Mouse (Mus musculus) spleen, adult 18-20 months (tissue): ENCODE measurements around the gene Cpped1.

ENCODE experiments used
- DNase-seq, 2 experiments: peaks; one replicate each; pipeline ENCODE4 v3.0.0; 2022; ENCODE audit warnings: mixed read lengths in 2 of 2

Gene Cpped1

DNA sequence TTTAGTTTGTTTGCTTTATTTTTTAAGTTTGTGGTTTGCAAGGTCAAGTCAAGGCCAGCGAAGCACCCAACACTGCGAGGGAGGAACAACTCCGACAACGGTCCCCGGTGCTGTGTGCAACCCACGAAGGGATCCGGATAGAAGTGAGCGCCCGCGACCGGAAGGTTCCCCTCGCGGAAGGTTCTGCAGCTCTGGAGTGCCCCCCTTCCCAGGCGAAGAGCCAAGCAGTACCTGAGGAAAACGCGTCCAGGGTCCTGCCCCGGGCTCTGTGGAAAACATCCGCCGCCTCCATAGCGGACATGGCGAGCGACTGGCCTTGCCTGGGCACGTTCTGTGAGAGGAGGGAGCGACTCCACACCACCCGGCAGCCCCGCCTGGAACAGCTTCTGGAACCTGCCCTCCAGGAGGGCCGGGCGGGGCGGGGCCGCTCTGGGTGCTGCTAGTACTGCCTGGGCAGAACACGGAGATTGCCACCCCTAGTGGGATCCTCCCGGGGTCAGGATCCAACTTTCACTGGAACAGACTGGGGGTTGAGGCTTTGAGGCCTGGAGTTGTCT lies at the start of gene Cpped1:
Cpped1 (minus strand) TSS at position 411 of the 557 bp plus-strand sequence.
- DNase-seq, result peak; percentile 71 to 88

DNA sequence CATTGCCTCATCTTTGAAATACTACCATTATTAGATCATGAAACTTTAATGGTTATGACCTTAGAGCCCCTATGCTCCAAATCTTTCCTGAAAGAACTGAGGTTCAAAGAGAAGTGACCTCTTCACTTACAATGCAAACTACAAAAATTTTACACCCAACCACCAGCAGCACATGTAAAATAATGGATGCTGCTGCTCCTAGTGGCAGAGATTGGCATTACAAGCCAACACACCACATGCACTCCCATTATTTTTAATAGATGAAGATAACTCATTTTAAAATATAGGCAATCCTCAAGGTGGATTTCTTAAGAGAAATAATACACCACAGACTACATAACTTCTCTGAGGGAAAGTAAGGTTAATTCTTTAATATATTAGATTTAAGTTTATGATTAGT lies 31.2 kb upstream of the Cpped1 start:
- DNase-seq, result peak in 1 of 2 experiments; percentile 57

DNA sequence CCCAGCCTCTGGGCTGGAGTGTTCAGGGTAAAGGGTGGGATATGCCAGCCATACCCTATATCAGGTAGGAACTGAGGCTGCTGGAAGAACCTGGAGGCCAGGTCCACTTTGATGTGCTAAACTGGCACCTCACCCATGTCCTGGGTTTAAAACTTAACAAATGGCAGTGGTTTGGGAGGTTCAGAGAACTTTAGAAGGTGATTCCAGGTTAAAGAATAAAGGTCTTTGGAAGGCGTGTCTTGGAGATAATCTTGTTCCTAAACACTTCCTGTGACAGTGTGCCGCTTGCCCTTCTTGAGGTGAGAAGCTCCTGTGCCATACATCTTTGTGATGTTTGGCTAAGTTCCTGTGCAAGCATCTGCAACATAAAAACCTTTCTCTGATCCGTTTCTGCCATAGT lies 1.6 kb upstream of the Cpped1 start:
- no peak for DNase-seq

- no peak for DNase-seq
These were observed 572 bp upstream of the Cpped1 start for GRCm38 (mm10) chr16:11909817-11910216.

DNA sequence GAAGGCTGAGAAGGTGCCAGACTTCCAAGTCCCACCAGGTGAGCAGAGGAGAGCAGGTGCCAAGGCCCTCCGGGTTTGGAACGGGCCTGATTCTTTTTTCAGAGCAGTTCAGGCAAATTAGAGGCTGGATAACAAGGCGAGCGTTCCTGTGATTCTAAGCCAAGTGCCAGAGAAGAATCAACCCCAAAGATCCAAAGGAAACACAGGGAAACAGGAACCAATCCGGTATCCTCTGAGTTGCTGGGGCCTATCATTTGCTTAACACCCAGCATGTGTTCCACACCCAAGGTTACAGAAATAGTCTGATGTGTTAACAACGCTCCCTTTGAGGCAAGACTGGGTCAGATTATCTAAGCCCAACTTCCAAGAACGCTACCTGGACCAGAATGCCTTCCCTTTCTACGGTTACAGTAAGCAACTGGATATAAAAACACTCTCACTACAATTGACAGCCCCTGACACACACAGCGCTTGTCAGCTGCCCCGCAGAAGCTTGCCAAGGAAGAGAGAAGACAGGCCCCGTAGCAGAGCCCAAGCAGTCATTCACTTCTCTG lies 707 bp downstream of the Cpped1 start:
- no peak for DNase-seq

DNA sequence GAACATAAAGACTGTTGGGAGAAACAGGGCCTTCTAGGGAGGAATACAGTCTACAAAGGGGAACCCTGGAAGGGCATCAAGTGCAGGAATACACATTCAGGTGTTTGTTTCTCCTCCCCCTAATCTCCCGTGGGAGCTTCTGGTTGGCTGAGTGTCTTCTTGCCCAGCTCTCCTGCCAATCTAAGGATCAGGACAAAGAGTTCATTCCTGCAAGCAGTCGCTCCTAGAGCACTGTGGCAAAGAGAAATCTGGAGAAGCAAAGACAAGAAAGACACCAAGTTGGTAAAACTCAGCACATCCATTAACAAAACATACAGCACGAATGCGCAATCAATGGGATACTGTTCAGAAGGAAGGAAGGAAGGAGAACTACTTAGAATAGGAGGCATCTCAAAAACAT lies 1.4 kb downstream of the Cpped1 start:
- no peak for DNase-seq

DNA sequence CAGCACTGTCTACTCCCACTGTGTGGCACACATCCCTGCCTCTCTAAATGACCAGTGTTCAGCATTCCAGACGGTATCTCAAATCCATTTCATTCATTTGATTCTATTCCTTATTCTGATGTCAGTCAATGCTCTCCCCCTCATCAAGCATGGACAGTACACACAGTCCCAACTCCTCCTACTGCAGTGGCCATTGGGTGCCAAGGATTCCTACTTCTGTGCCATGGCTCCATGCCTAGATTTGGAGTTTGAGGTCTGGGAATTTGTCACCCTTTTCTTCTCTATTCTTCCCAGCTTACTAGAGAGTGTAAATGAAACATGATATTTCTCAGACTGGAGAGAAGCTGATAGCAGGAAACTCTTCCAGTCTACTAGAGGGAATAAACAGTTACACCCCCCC lies 2.3 kb downstream of the Cpped1 start:
- no peak for DNase-seq

- no peak for DNase-seq
These were observed 4.0 kb downstream of the Cpped1 start for GRCm38 (mm10) chr16:11905216-11905615.

- no peak for DNase-seq
These were observed 7.2 kb downstream of the Cpped1 start for GRCm38 (mm10) chr16:11902007-11902406.

DNA sequence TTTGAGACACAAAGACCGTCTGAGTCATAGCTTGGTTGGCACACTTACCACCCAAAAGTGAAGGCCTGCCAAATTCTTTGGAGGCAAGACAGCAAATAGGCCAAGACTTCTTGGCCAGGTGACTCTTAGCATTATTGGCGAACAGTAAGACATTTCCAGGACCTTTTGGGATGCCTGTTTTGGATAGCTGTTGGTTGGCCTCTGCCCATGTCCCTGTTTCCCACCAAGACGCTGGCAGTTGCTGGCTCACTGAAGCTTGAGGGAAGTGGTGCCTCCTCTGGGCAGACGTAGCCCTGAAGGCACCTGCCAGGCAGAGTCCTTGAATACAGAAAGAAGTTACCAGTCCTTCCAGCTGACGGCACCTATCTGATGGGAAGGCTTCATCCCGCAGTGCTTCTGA lies 8.9 kb downstream of the Cpped1 start:
- no peak for DNase-seq

GRCm38 (mm10) chr16:11896411-11896810 lies 12.8 kb downstream of the Cpped1 start:
- no peak for DNase-seq

- no peak for DNase-seq
These were observed 14.4 kb downstream of the Cpped1 start for GRCm38 (mm10) chr16:11894877-11895276.

DNA sequence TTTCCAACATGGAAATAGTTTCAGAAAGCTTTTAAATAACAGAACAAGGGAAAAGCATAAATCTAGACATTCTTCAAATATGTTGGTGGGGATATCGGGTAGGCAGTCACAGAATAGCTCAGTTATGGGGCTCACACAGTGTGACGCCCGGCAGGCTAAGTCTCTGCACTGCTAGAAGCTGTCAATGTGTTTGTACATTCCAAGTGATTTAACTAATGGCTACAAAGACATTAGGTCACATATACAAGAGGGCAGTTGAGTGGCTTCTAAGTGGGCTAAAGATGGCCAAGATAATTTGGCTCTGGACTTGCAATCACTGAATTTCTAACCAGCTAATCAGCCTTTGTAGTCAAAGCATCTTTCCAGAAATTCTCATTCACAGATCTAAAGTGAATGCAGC lies 19.1 kb downstream of the Cpped1 start:
- DNase-seq, result no peak

DNA sequence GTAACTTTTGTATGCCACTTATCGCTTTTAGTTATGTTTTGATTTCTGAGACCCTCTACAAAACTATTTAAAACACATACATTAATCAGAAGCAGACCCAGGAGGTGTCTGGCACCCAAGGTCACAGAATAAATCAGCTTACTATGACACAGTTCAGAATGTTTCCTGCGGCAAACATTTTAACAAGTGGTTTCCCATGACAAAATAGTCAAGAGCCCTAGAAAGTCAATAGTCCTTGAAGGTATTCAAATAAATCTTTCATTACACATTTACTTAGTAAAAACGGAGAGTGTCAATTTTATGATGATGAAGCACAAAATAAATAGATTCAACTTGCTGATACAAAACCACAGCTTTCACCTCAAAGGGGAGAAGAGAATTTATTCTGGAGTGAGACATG lies 19.5 kb downstream of the Cpped1 start:
- DNase-seq, result no peak

GRCm38 (mm10) chr16:11881795-11882194 lies 27.4 kb downstream of the Cpped1 start:
- DNase-seq, result no peak

DNA sequence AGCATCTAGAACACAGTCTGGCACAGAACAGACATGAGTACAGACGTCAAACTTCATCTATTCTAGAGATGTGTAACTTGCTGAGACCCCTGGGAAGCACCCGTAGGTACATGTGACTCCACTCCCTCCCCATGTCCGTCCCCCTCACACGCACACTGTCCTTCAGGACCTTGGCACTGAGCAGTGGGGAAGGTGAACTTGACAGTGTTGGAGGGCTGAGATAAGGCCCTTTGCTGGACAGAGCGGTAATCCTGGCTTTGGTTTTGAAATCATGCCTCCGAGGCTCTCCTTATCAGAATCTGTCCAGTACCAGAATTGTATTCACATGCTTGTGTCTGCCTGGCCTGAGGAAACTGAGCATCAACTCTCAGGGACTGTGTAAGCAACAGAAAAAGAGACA lies 28.8 kb downstream of the Cpped1 start:
- DNase-seq, result no peak

GRCm38 (mm10) chr16:11879196-11879595 lies 30.0 kb downstream of the Cpped1 start:
- DNase-seq, result no peak

- DNase-seq, result no peak
These were observed 34.0 kb downstream of the Cpped1 start for GRCm38 (mm10) chr16:11875227-11875626.

- no peak for DNase-seq
These were observed 36.0 kb downstream of the Cpped1 start for GRCm38 (mm10) chr16:11873292-11873691.

DNA sequence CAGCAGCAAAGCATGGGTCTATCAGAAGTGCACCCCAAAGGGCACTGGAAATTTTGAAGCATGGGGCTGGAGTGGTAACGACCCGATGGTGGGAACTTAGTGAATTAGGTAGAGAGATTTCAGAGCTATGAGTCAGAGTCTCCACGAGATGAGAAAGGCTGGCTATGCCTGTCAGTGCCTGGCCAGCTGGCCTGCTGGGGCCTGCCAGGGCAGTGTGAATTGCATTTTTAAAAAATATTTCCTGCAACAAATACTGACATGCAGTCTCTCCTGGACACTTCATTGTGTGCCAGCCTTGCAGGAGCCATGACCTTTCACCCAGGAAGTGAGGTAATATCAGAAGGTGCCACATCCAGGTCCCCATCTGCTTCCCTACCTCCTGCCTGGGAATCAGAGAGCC lies 40.8 kb downstream of the Cpped1 start:
- DNase-seq, result no peak

DNA sequence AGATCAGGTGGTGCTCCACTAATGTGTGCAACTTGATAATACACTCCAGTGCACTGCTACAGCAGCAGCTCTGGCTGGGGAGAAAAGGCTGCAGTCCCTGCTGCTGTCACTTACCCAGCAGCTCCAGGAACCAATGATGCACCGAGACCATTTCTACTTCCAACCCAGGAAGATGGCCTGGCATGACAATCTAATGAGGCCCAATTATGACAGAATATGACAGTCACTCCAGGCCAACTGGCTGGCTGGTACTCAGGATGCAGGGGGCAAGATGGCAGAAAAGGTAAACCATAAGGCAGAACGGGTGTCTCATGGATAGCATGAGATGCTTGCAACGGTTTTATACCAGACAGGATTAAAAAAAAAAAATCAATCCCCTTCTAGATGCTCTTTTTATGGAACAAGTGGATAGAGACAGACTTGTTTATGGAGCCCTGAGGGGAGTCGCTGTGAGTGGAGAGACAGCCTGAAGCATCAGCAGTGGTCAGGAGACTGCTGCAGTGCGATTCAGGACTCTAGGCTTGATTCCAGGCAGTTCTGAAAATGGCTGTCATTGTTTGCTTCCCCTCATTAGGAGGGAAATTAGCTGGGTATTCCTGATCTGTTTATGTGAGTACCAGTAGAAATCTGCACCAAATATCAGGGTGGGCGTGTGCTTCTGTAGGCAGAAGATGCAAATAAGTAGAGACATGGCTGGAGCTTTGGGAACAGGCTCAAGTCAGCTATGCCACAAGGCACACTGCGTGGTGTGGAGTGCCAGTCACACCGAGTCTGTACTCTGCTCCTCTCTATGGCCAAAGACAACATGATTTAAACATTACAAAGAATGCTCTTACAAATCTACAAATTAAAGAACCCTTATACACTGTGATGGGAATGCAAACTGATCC lies 56.3 kb downstream of the Cpped1 start:
- no peak for DNase-seq

- DNase-seq, result no peak
These were observed 60.1 kb downstream of the Cpped1 start for GRCm38 (mm10) chr16:11848990-11849658.

DNA sequence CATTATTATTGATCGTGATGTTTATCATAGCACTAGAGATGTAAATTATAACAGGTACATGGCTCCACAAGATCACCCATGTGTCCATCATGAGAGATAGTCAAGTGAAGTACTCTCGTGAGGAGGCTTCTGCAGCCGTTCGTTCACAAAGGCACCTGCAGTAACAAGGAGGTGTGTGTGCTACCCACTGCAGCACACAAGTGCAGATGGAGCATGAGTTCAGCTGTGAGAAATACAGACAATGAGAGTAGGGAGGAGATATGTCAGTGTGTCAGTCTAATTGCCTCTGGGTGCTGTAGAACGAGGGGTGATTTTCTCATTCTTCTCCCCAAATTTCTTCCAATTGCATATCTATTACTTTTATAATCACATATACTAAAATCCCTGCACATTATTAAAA lies 63.9 kb downstream of the Cpped1 start:
- DNase-seq, result no peak

- no peak for DNase-seq
These were observed 65.8 kb downstream of the Cpped1 start for GRCm38 (mm10) chr16:11843441-11843840.
